Mouse (Mus musculus): ENCODE results near the gene Cdhr1.
"Not testable (repeated sequence)": the region's sequence is repeated elsewhere in the genome, so short reads cannot be mapped to it uniquely, and the experiment has no call there.

The Cdhr1 gene

GRCm38 (mm10) chr14:37097956-37098530, at the start of gene Cdhr1:
Cdhr1 (minus strand) TSS chr14:37098347.
- DNase-seq (ENCODE audit: low read depth, low spot score), result no peak

- DNase-seq (ENCODE audit: low read depth, low spot score), result no peak
Measured at GRCm38 (mm10) chr14:37139051-37139710, 41.0 kb upstream of the Cdhr1 start.

DNA sequence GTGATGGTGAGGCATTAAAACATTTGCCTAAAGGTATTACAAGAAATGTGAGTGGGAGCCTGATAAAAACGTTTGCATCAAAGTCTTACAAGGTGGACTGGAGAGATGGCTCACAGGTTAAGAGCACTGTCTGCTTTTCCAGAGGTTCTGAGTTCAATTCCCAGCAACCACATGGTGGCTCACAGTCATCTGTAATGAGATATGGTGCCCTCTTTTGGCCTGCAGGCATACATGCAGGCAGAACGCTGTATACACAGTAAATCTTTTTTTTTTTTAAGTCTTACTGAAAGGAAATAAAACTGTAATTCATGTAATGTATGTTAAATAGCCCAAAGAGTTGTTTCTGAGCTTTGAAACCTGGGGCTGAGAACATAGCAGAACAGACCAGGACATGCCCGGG, 39.4 kb upstream of the Cdhr1 start:
- DNase-seq (ENCODE audit: low read depth, low spot score), result not testable (repeated sequence)

GRCm38 (mm10) chr14:37136110-37136509, 38.0 kb upstream of the Cdhr1 start:
- DNase-seq (ENCODE audit: low read depth, low spot score), result no peak

DNA sequence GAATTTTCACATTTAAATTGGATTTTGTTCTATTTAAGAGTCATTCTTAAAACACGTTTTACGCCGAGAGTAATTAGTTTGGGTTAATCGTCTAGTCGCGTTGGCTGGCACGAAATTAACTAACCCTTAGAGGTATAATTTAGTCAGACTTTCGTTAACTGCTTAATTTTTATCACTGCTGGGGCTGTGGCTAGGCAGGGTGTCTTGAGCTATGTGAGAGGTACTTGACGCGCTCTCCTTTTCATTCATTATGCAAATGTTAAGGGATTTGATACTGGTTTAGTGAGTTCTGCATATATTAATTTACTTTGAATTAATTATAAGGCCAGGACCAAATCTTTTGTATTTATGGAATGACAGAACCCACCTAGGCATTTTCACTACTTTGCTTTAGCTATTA, 37.5 kb upstream of the Cdhr1 start:
- no peak for DNase-seq (ENCODE audit: low read depth, low spot score)

GRCm38 (mm10) chr14:37135127-37135593, 37.0 kb upstream of the Cdhr1 start, which contains the start of gene Ghitm:
Ghitm (minus strand) TSS chr14:37135272.
- peak; percentile 94 for DNase-seq (ENCODE audit: low read depth, low spot score)

DNA sequence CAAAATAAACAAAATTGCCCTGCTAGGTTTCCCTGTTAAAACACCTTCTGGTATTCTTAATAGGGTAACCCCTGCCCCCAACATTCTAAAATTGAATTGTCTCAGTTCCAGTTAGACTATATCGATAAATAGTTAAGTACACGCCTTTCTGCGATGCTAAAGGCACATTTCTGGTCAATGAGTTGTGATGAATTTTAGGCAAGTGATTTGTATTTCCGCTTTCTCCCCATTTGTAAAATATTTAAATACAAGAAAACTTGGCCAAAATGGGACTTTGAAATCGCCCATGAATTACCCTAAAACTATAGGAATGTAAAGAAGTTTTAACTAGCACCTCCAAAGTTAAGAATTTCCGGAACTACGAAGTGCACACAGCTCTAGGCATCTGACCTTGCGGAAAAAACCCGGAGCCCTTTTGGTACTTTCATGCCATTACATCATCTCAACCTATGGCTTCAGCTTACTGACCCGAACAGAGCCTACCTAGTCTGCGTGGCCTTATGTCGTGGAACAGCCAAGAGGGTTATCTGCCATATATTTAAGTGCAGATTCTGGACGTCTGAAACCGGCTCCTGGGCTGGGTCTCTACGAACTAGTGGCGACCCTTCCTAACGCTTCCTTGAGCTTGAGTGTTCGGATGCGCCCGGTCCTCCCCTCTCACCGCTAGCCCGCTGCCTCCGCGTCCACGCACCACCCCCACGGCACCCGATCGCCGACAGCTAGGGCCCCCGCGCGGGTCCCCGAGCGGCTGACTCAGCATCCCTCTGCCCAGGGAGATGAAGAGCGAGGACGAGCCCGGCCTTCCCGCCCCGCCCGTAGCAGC, 36.4 kb upstream of the Cdhr1 start:
- no peak for DNase-seq (ENCODE audit: low read depth, low spot score)

GRCm38 (mm10) chr14:37127652-37128051, 29.5 kb upstream of the Cdhr1 start:
- DNase-seq (ENCODE audit: low read depth, low spot score), result peak; percentile 26

DNA sequence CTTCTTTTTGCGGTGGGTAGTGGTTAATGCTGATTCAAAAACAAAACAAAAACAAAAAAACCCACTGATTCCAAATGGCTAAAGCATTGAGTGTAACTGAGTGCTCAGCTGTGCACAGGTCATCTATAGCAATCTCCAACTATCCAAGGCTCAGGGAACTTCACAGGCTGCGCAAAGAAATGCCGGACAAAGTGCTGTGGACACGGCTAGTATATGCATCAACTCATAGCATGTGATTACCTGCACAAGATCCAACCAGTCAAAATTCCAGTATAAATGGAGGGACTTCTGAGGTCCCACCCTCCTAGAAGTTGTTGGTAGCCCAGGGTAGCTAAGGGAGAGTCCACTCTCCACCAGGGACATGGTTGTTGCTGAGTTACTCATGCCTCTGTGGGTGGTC, 21.1 kb upstream of the Cdhr1 start:
- DNase-seq (ENCODE audit: low read depth, low spot score), result no peak

DNA sequence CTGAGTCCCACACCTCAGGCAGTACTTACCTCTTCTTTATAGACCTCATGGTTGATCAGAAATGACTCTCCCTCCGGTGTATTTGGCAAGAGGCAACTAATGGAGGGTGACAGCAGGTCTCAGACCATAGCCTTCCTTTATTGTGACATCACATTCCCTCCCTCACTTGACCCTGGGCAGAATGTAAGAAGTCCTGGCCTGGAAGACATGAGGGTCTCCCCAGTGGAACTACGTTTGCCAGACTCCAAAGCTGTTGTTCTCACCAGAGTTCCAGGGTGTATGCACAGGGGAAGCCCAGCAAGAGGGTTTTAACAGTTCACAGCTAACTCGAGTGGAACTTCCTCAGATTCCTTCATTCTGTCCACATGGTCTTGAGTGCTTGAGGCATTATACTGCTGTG, 15.8 kb upstream of the Cdhr1 start, which contains the start of gene 2610528A11Rik:
TSS of gene 2610528A11Rik (minus strand) at position 101 of the 400 bp plus-strand sequence.
- no peak for DNase-seq (ENCODE audit: low read depth, low spot score)

- DNase-seq (ENCODE audit: low read depth, low spot score), result no peak
Measured at GRCm38 (mm10) chr14:37112931-37113330, 14.8 kb upstream of the Cdhr1 start.

DNA sequence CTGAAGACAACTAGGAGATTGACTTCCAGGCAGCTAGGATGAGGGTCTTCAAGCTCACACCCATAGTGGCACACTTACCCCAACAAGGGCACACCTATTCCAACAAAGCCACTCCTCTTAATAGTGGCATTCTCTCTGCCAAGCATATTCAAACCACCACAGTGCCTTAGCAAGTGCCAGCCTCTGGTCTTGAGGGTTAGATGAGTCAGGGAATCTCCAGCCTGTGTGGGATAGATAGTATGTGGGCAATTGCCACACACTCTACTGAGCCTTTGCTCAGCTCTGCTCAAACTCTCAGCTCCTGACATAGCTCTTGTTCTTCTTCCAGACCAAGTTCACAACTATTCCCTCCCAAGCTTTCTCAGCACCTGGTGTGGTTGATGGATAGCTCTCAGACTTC, 13.2 kb upstream of the Cdhr1 start:
- DNase-seq (ENCODE audit: low read depth, low spot score), result no peak

DNA sequence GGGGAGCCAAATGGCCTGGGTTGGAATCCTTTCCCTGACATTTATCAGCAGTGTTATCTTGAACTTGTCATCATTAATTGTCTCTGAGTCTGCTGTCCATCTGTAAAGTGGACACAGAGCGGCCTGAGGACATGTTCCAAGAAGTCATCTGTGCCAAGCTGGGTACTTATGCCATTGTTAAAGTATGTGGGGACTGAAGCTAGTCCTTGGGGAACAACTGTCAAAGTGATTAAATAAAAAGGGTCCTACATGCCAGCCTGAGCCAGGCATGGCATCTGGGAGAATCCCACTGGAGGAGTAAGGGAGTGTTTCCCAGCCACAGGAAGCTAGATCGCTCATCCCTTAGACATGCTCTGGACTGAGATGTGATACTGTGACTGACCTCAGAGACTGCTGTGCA, 12.3 kb upstream of the Cdhr1 start:
- DNase-seq (ENCODE audit: low read depth, low spot score), result no peak

GRCm38 (mm10) chr14:37109975-37110374, 11.8 kb upstream of the Cdhr1 start:
- no peak for DNase-seq (ENCODE audit: low read depth, low spot score)

DNA sequence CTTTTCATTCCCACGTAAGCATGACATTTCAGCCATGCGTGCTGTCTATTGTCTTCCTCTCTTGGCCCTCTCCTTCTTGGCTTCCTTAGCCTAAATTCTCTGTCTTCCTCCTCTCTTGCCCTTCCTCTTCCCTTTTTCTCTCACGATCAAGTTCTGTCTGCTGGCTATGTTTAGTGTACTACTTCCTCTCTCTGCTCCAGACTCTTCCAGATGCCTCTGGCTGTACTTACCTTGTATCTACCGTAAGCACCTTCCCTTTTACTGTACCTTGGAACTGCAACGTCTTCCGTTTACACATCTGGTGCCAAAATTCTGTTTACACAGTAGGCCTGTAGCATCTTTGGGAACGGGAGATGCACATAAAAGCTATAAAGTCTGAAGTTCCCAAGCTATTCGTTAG, 11.3 kb upstream of the Cdhr1 start:
- DNase-seq (ENCODE audit: low read depth, low spot score), result no peak

DNA sequence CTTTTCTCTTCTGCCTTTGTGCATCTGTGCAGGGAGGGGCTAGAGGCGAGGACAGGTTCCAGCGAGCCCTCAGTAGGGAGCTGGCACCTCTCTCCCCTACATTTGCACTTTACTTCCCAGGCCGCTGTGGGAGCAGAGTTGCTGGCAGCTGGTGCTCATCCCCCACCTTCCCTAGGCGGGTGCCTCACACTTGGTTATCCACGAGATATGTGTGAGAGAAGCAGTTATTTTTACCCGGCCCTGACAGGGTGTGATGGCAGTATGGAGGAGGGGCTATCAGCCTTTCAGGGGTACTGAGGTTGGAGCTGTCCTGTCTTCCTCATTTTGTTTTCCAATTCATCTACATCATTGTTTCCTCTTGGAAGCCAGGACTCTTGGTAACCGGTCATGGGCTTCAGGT, 7.7 kb upstream of the Cdhr1 start:
- no peak for DNase-seq (ENCODE audit: low read depth, low spot score)

DNA sequence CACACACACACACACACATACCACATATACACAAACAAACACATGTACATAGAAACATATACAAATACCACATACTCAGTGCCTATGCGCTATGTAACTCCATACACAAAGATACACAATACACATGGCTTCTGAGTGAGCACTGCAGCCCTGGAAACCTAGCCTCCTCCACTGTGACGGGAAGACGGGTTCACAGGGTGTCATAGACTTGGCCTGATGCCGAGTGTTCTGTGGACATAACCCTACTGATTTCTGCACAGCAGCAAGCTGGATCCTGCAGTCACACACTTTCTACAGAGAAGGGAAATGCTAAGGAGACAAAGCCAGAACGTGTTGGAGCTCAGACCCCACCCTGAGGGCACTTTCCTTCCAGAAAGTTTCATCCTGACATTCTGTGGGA, 6.6 kb upstream of the Cdhr1 start:
- DNase-seq (ENCODE audit: low read depth, low spot score), result no peak

GRCm38 (mm10) chr14:37102484-37102883, 4.3 kb upstream of the Cdhr1 start:
- no peak for DNase-seq (ENCODE audit: low read depth, low spot score)

GRCm38 (mm10) chr14:37101531-37101930, 3.4 kb upstream of the Cdhr1 start:
- DNase-seq (ENCODE audit: low read depth, low spot score), result no peak

GRCm38 (mm10) chr14:37095556-37095955, 2.6 kb downstream of the Cdhr1 start:
- no peak for DNase-seq (ENCODE audit: low read depth, low spot score)

DNA sequence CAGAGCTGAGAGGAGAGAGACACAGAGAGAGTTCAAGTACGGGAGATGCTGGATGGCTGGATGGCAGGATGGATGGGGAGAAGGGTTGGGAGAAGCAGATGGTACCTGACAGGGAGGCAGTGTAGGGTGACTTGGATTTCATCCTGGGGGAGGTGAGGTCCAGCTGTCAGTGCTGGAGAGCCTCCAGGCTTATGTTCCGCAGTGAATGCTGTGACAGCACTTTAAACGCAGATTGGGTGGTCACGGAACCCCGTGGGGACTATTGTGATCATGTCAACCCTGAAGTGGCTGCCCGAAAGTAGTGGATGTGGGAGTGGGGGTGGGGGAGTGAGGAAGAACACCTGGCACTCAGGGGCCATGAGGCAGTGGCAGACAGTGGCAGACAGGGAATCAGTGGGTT, 3.7 kb downstream of the Cdhr1 start:
- no peak for DNase-seq (ENCODE audit: low read depth, low spot score)

- no peak for DNase-seq (ENCODE audit: low read depth, low spot score)
Measured at GRCm38 (mm10) chr14:37083755-37084154, 14.4 kb downstream of the Cdhr1 start.

DNA sequence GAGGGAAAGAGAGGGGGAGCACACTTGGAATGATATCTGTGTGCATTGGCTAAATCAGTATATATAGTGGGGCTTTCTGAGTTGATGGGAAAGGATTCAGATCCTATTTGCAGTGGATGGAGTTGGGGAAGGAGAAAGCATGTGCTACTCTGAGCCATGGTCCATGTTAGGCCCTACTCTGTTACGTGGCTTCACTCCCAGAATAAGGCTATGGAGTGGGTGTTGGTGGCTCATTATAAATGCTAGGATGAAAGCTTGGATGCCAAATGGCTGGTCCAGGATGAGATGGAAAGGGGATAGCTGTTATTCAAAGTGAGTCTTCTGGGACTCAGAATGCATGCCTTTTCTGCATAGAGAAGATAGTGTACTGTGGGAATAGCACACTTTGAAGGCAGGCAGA, 17.4 kb downstream of the Cdhr1 start:
- DNase-seq (ENCODE audit: low read depth, low spot score), result no peak
